ENCODE assay signal across 8 mouse cellular contexts in the genomic region with DNA sequence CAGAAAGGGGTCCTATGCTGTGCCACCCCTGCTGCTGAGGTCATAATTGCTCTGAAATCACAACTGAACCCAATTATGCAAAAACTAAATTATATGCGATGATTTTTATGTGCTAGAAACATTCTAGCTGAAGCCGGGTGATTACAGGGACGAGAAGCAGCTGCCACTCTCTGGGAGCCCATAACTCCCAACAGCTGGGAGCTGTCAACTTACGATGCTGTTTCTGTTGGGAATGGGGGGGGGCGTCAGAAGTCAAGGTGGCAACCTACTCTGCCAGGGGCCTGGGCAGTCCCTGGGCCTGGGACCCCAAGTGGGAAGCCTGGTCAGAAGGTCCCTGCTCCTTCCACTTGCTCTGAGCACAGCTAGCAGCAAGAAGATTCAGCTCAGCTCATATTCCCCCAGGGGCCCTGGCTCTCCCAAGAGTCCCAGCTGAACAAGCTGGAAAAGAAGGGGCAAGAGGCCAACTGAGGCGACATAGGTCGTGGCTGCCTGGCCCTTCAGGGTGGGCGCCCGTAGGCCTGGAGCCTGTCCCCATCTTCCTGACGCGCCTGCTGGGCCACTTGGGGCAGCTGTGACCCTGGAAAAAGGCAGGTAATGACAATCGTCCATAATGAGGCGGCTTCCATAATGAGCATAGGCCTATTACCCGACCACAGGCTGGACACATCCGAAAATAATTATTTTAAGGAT.
DNase-seq lines count a peak whose midpoint lies in the region; ATAC-seq and TF ChIP-seq lines count a peak whose summit lies in the region.
"Had no signal": no experiment of that assay in that cellular context is flagged by ENCODE, and none has a peak within 500 bp of the region (broad histone marks: within the 10 kb centered on the region; RNA-seq: fewer than 3 reads in every experiment).

No protein-coding gene starts in this region.

- TF ChIP-seq CTCF in lung, adult 2 months (IDR thresholded peaks at IDR 0.05; ENCODE audit: insufficient read depth, low read length): no peak
- TF ChIP-seq CTCF in kidney, postnatal 0 days (IDR thresholded peaks at IDR 0.05; ENCODE audit: low read depth): no peak
- TF ChIP-seq CTCF in liver, postnatal 0 days (IDR thresholded peaks at IDR 0.05; ENCODE audit: low read depth): no peak

- TF ChIP-seq EP300 in liver, postnatal 0 days (IDR thresholded peaks at IDR 0.05; ENCODE audit: low read depth): no peak

- H3K9me3 ChIP-seq in lung, embryonic 16.5 days (ENCODE audit: control insufficient read depth, low read length): no peaks in the 10 kb centered on the region
- no peaks in the 10 kb centered on the region for H3K9me3 ChIP-seq in forebrain, embryonic 15.5 days
- no peaks in the 10 kb centered on the region for H3K9me3 ChIP-seq in kidney, postnatal 0 days (replicated peaks; ENCODE audit: low read length)
- no peaks in the 10 kb centered on the region for H3K9me3 ChIP-seq in liver, postnatal 0 days (ENCODE audit: low read length)
- H3K9me3 ChIP-seq: G1E had no signal

- H3K4me1 ChIP-seq in lung, embryonic 16.5 days (replicated peaks; ENCODE audit: control insufficient read depth, insufficient read depth, low read length): peaks cover 9% of the 10 kb centered on the region; the same call in 1 of the 2 replicates
- H3K4me1 ChIP-seq in lung, adult 2 months (ENCODE audit: control insufficient read depth, insufficient read depth, low read length): peaks cover 3% of the 10 kb centered on the region; the same call in 1 of the 2 replicates
- peaks cover 41% of the 10 kb centered on the region for H3K4me1 ChIP-seq in forebrain, embryonic 15.5 days
- peaks cover 18% of the 10 kb centered on the region; the same call in 1 of the 2 replicates for H3K4me1 ChIP-seq in kidney, postnatal 0 days (replicated peaks; ENCODE audit: insufficient read depth, low read length)
- H3K4me1 ChIP-seq in liver, postnatal 0 days (ENCODE audit: insufficient read depth): 0 out of 2 replicates have a peak, but pooled peaks cover 5% of the 10 kb centered on the region

- 53% methylated on average over 15 of the region's 15 CpGs for WGBS in lung, embryonic 16.5 days
- 69% methylated on average over 15 of the region's 15 CpGs for WGBS in lung, adult 2 months
- WGBS in forebrain, embryonic 15.5 days: 32% methylated on average over 15 of the region's 15 CpGs
- 53% methylated on average over 15 of the region's 15 CpGs for WGBS in kidney, postnatal 0 days
- 82% methylated on average over 15 of the region's 15 CpGs for WGBS in liver, postnatal 0 days (ENCODE audit: insufficient replicate concordance)

- intact Hi-C loops in left cerebral cortex, postnatal 14 days (cut with DNase I): no loop called here

- no peaks in the 10 kb centered on the region for H3K27me3 ChIP-seq in lung, embryonic 16.5 days (ENCODE audit: control insufficient read depth, insufficient read depth, low read depth, low read length)
- H3K27me3 ChIP-seq in forebrain, embryonic 15.5 days: no peaks in the 10 kb centered on the region
- H3K27me3 ChIP-seq in kidney, postnatal 0 days (ENCODE audit: insufficient read depth, low read length): no peaks in the 10 kb centered on the region
- H3K27me3 ChIP-seq in liver, postnatal 0 days (ENCODE audit: insufficient read depth, low read length): no peaks in the 10 kb centered on the region

- peak overlapping the region; percentile 64 for H3K27ac ChIP-seq in lung, embryonic 16.5 days (ENCODE audit: low read length)
- peak overlapping the region; percentile 67 for H3K27ac ChIP-seq in forebrain, embryonic 15.5 days (replicated peaks)
- H3K27ac ChIP-seq in kidney, postnatal 0 days: peak overlapping the region; percentile 48; the same call in 1 of the 2 replicates
- no peak overlapping the region for H3K27ac ChIP-seq in liver, postnatal 0 days (ENCODE audit: low read depth)

- no peak overlapping the region for H3K4me2 ChIP-seq in lung, embryonic 16.5 days (ENCODE audit: low read depth, low read length)
- no peak overlapping the region for H3K4me2 ChIP-seq in forebrain, embryonic 15.5 days (replicated peaks)
- H3K4me2 ChIP-seq in kidney, postnatal 0 days (ENCODE audit: low read length): no peak overlapping the region
- no peak overlapping the region for H3K4me2 ChIP-seq in liver, postnatal 0 days (ENCODE audit: low read depth, low read length)

- peak; percentile 55 for ATAC-seq in lung, embryonic 16.5 days (ENCODE audit: low read depth)
- ATAC-seq in forebrain, embryonic 15.5 days (replicated peaks): no peak
- no peak for ATAC-seq in kidney, postnatal 0 days (replicated peaks; ENCODE audit: low FRiP score, low read depth)
- ATAC-seq in liver, postnatal 0 days: no peak

- no peak for DNase-seq in lung, adult 2 months
- DNase-seq in kidney, postnatal 0 days (ENCODE audit: low spot score): peak; percentile 52
- DNase-seq in retina, embryonic 14.5 days (ENCODE audit: low spot score): peak; percentile 83
- no peak for DNase-seq in left cerebral cortex, postnatal 14 days (ENCODE audit: low spot score in 2 of 2)
- DNase-seq in liver, postnatal 0 days: no peak

- no peak overlapping the region for H3K4me3 ChIP-seq in lung, embryonic 16.5 days (ENCODE audit: low read length)
- no peak overlapping the region for H3K4me3 ChIP-seq in lung, adult 2 months (replicated peaks; ENCODE audit: extremely low read depth, low read depth, low read length)
- no peak overlapping the region for H3K4me3 ChIP-seq in forebrain, embryonic 15.5 days
- no peak overlapping the region for H3K4me3 ChIP-seq in kidney, postnatal 0 days (replicated peaks; ENCODE audit: low read depth, low read length)
- no peak overlapping the region for H3K4me3 ChIP-seq in liver, postnatal 0 days (ENCODE audit: low read depth, low read length)

- no peak for TF ChIP-seq POLR2A in lung, adult 2 months (IDR thresholded peaks at IDR 0.05; ENCODE audit: borderline replicate concordance, extremely low read depth, low read depth, low read length)

- no peaks in the 10 kb centered on the region for H3K36me3 ChIP-seq in lung, embryonic 16.5 days (ENCODE audit: control insufficient read depth, insufficient read depth, low read length)
- no peaks in the 10 kb centered on the region for H3K36me3 ChIP-seq in forebrain, embryonic 15.5 days
- H3K36me3 ChIP-seq in kidney, postnatal 0 days (ENCODE audit: insufficient read depth, low read length): no peaks in the 10 kb centered on the region
- H3K36me3 ChIP-seq in liver, postnatal 0 days (replicated peaks; ENCODE audit: insufficient read depth, low read length): no peaks in the 10 kb centered on the region
- H3K36me3 ChIP-seq: G1E had no signal

- no peak overlapping the region for H3K9ac ChIP-seq in lung, embryonic 16.5 days (ENCODE audit: low read length)
- no peak overlapping the region for H3K9ac ChIP-seq in forebrain, embryonic 15.5 days (replicated peaks)
- no peak overlapping the region for H3K9ac ChIP-seq in kidney, postnatal 0 days (ENCODE audit: low read depth, low read length)
- H3K9ac ChIP-seq in liver, postnatal 0 days (replicated peaks): no peak overlapping the region

Comparison
In these comparisons a context has a peak if more than half of its experiments do, and no peak if none do; other contexts are left out.
1. DNase-seq: peak in kidney, postnatal 0 days (single experiment) and retina, embryonic 14.5 days (single experiment); none in lung, adult 2 months (single experiment), left cerebral cortex, postnatal 14 days (0 of 2) and liver, postnatal 0 days (single experiment).